ENCODE assay signal across 22 mouse cellular contexts in genomic region chr11:85547966-85548365, GRCm38 (mm10).
DNase-seq lines count a peak whose midpoint lies in the region; ATAC-seq and TF ChIP-seq lines count a peak whose summit lies in the region.
"Had no signal": no experiment of that assay in that cellular context is flagged by ENCODE, and none has a peak within 500 bp of the region (broad histone marks: within the 10 kb centered on the region; RNA-seq: fewer than 3 reads in every experiment).

No protein-coding gene starts in this region.

- no peaks in the 10 kb centered on the region for H3K27me3 ChIP-seq in heart, postnatal 0 days (ENCODE audit: control insufficient read depth, insufficient read depth, low read length)
- no peaks in the 10 kb centered on the region for H3K27me3 ChIP-seq in lung, embryonic 14.5 days (ENCODE audit: insufficient read depth, low read length)
- H3K27me3 ChIP-seq in stomach, postnatal 0 days (ENCODE audit: control insufficient read depth, insufficient read depth, low read length): no peaks in the 10 kb centered on the region
- H3K27me3 ChIP-seq: embryonic facial prominence, embryonic 13.5 days; forebrain, embryonic 12.5 days; heart, embryonic 12.5 days; intestine, embryonic 15.5 days; Patski had no signal

- no peak overlapping the region for H3K9ac ChIP-seq in heart, postnatal 0 days (replicated peaks; ENCODE audit: low read depth, low read length)
- H3K9ac ChIP-seq in lung, embryonic 14.5 days: no peak overlapping the region
- no peak overlapping the region for H3K9ac ChIP-seq in stomach, postnatal 0 days (ENCODE audit: low read length)
- H3K9ac ChIP-seq: embryonic facial prominence, embryonic 13.5 days; forebrain, embryonic 12.5 days; heart, embryonic 12.5 days; hindbrain, embryonic 14.5 days; intestine, embryonic 15.5 days had no signal

- H3K4me1 ChIP-seq in heart, postnatal 0 days (ENCODE audit: control insufficient read depth, insufficient read depth): no peaks in the 10 kb centered on the region
- H3K4me1 ChIP-seq in lung, embryonic 14.5 days (ENCODE audit: insufficient read depth): no peaks in the 10 kb centered on the region
- H3K4me1 ChIP-seq in stomach, postnatal 0 days (replicated peaks; ENCODE audit: control insufficient read depth, insufficient read depth): no peaks in the 10 kb centered on the region
- H3K4me1 ChIP-seq: hindbrain, embryonic 10.5 days; intestine, embryonic 15.5 days had no signal

- ATAC-seq in heart, postnatal 0 days (ENCODE audit: insufficient read depth, low read depth): no peak
- ATAC-seq in lung, embryonic 14.5 days (ENCODE audit: insufficient read depth): no peak
- no peak for ATAC-seq in stomach, postnatal 0 days (ENCODE audit: low FRiP score, low TSS enrichment)
- ATAC-seq: activated CD4-positive, CD25-positive, alpha-beta regulatory T cell, adult 4 months; forebrain, embryonic 16.5 days; intestine, embryonic 15.5 days; Patski had no signal

- no peak overlapping the region for H3K27ac ChIP-seq in heart, postnatal 0 days (ENCODE audit: low read depth)
- no peak overlapping the region for H3K27ac ChIP-seq in lung, embryonic 14.5 days (ENCODE audit: low read depth)
- H3K27ac ChIP-seq in stomach, postnatal 0 days (replicated peaks): no peak overlapping the region
- H3K27ac ChIP-seq: embryonic facial prominence, embryonic 13.5 days; forebrain, embryonic 12.5 days; hindbrain, embryonic 10.5 days; hindbrain, embryonic 14.5 days; intestine, embryonic 15.5 days had no signal

- H3K4me3 ChIP-seq in heart, postnatal 0 days (ENCODE audit: low read depth, low read length): no peak overlapping the region
- no peak overlapping the region for H3K4me3 ChIP-seq in lung, embryonic 14.5 days (ENCODE audit: low read depth, low read length)
- H3K4me3 ChIP-seq in stomach, postnatal 0 days (ENCODE audit: low read depth, low read length): no peak overlapping the region
- H3K4me3 ChIP-seq: embryonic facial prominence, embryonic 13.5 days; forebrain, embryonic 12.5 days; heart, embryonic 12.5 days; hindbrain, embryonic 10.5 days; intestine, embryonic 15.5 days had no signal

- no peak for TF ChIP-seq EP300 in heart, postnatal 0 days (IDR thresholded peaks at IDR 0.05; ENCODE audit: low read depth)
- no peak for TF ChIP-seq EP300 in stomach, postnatal 0 days (optimal IDR thresholded peaks at IDR 0.05)

- peak; percentile 25; the same call in 1 of the 2 replicates for TF ChIP-seq CTCF in heart, postnatal 0 days (IDR thresholded peaks at IDR 0.05; ENCODE audit: low read depth)
- no peak for TF ChIP-seq CTCF in lung, embryonic 14.5 days (IDR thresholded peaks at IDR 0.05; ENCODE audit: low read depth)
- peak; percentile 38; the same call in 1 of the 2 replicates for TF ChIP-seq CTCF in stomach, postnatal 0 days (IDR thresholded peaks at IDR 0.05; ENCODE audit: low read depth)

- DNase-seq in adrenal gland, adult 2 months: peak; percentile 34
- no peak for DNase-seq in adrenal gland, postnatal 4 days (ENCODE audit: low spot score in 2 of 2)
- peak; percentile 21 for DNase-seq in heart, postnatal 0 days (ENCODE audit: low spot score)
- no peak for DNase-seq in heart, adult 18-20 months
- DNase-seq in lung, embryonic 14.5 days: peak; percentile 26
- DNase-seq in lung, postnatal 10 days: no peak
- no peak for DNase-seq in stomach, postnatal 0 days (ENCODE audit: low spot score)
- DNase-seq in kidney, postnatal 14 days: no peak
- DNase-seq: cerebellum, adult 18-20 months; cerebellum, adult 9-11 months; cerebellum, postnatal 36 days; gastrocnemius, postnatal 10 days; heart, postnatal 10 days had no signal

- WGBS in heart, postnatal 0 days: 27% methylated on average over 6 of the region's 6 CpGs
- 32% methylated on average over 6 of the region's 6 CpGs for WGBS in lung, embryonic 14.5 days
- 45% methylated on average over 6 of the region's 6 CpGs for WGBS in stomach, postnatal 0 days

- H3K36me3 ChIP-seq in heart, postnatal 0 days (replicated peaks; ENCODE audit: control insufficient read depth, insufficient read depth, low read length): no peaks in the 10 kb centered on the region
- no peaks in the 10 kb centered on the region for H3K36me3 ChIP-seq in lung, embryonic 14.5 days (ENCODE audit: insufficient read depth)
- no peaks in the 10 kb centered on the region for H3K36me3 ChIP-seq in stomach, postnatal 0 days (ENCODE audit: control insufficient read depth, insufficient read depth, low read length)
- H3K36me3 ChIP-seq: embryonic facial prominence, embryonic 13.5 days; forebrain, embryonic 12.5 days; heart, embryonic 12.5 days; hindbrain, embryonic 10.5 days; intestine, embryonic 15.5 days had no signal

- H3K9me3 ChIP-seq in heart, postnatal 0 days (replicated peaks; ENCODE audit: control insufficient read depth, low read length): no peaks in the 10 kb centered on the region
- H3K9me3 ChIP-seq in lung, embryonic 14.5 days (ENCODE audit: low read depth, low read length): no peaks in the 10 kb centered on the region
- no peaks in the 10 kb centered on the region for H3K9me3 ChIP-seq in stomach, postnatal 0 days (ENCODE audit: control insufficient read depth, low read length)
- H3K9me3 ChIP-seq: embryonic facial prominence, embryonic 13.5 days; forebrain, embryonic 12.5 days; heart, embryonic 12.5 days; hindbrain, embryonic 10.5 days; intestine, embryonic 15.5 days had no signal

- no peak overlapping the region for H3K4me2 ChIP-seq in heart, postnatal 0 days (ENCODE audit: low read depth, low read length)
- H3K4me2 ChIP-seq in lung, embryonic 14.5 days: no peak overlapping the region
- H3K4me2 ChIP-seq in stomach, postnatal 0 days (replicated peaks; ENCODE audit: low read depth): no peak overlapping the region
- H3K4me2 ChIP-seq: embryonic facial prominence, embryonic 13.5 days; forebrain, embryonic 12.5 days; heart, embryonic 12.5 days; hindbrain, embryonic 14.5 days; intestine, embryonic 15.5 days had no signal

Comparison
In these comparisons a context has a peak if more than half of its experiments do, and no peak if none do; other contexts are left out.
1. DNase-seq: peak in adrenal gland, adult 2 months (single experiment), heart, postnatal 0 days (single experiment) and lung, embryonic 14.5 days (single experiment); none in adrenal gland, postnatal 4 days (0 of 2), heart, adult 18-20 months (0 of 2), lung, postnatal 10 days (single experiment), stomach, postnatal 0 days (single experiment) and kidney, postnatal 14 days (single experiment).